Mouse (Mus musculus) adrenal gland, postnatal 14 days (tissue): ENCODE data around the gene Kcna5. TPM values are rescaled to one million over a fixed set of nuclear protein-coding genes. Genes with fewer than 3 reads are reported as not detected.

Source experiments
- DNase-seq: peaks from one replicate; pipeline ENCODE4 v3.0.0; 2021; ENCODE audit warnings: mixed read lengths
- long read RNA-seq, 2 experiments: library from polyadenylated mRNA; stranded (forward); transcript quantifications; one replicate each; pipeline ENCODE4 v2.0.0; 2021
- total RNA-seq: library from RNA; stranded (reverse); gene quantifications from 2 replicates; pipeline ENCODE4 v1.2.3, GENCODE M21; 2021

The Kcna5 gene
- total RNA-seq = 7.0 and 9.7 TPM in 2 replicates
- long read RNA-seq, experiment 1, transcript Kcna5-201 (1 exons, 2,862 nt) = major isoform, 9 of 9 reads
- long read RNA-seq, experiment 1, partial matches to known transcripts = 0 of 9 reads
- long read RNA-seq, experiment 1, other reads (novel, unspliced or antisense) = 0 of 9 reads
- long read RNA-seq, experiment 2, transcript Kcna5-201 (1 exons, 2,862 nt) = major isoform, 7 of 7 reads
- long read RNA-seq, experiment 2, partial matches to known transcripts = 0 of 7 reads
- long read RNA-seq, experiment 2, other reads (novel, unspliced or antisense) = 0 of 7 reads

- DNase-seq = peak; percentile 61
Measured at GRCm38 (mm10) chr6:126535208-126535910, at the start of gene Kcna5. TSS of gene Kcna5 (minus strand) at chr6:126535412.

- DNase-seq = peak; percentile 67
Measured at GRCm38 (mm10) chr6:126583075-126583474, 47.9 kb upstream of the Kcna5 start.

GRCm38 (mm10) chr6:126581632-126582031 lies 46.4 kb upstream of the Kcna5 start:
- DNase-seq = no peak

GRCm38 (mm10) chr6:126580571-126580970 lies 45.4 kb upstream of the Kcna5 start:
- DNase-seq = no peak

GRCm38 (mm10) chr6:126577415-126577814 lies 42.2 kb upstream of the Kcna5 start:
- no peak for DNase-seq

GRCm38 (mm10) chr6:126576566-126576965 lies 41.4 kb upstream of the Kcna5 start:
- DNase-seq = no peak

- DNase-seq = no peak
Measured at GRCm38 (mm10) chr6:126574778-126575177, 39.6 kb upstream of the Kcna5 start.

- DNase-seq = no peak
Measured at GRCm38 (mm10) chr6:126573021-126573420, 37.8 kb upstream of the Kcna5 start.

GRCm38 (mm10) chr6:126569809-126570208 lies 34.6 kb upstream of the Kcna5 start:
- peak; percentile 37 for DNase-seq

- DNase-seq = no peak
Measured at GRCm38 (mm10) chr6:126568046-126568830, 33.0 kb upstream of the Kcna5 start.

- DNase-seq = no peak
Measured at GRCm38 (mm10) chr6:126567326-126567725, 32.1 kb upstream of the Kcna5 start.

- no peak for DNase-seq
Measured at GRCm38 (mm10) chr6:126564376-126564775, 29.2 kb upstream of the Kcna5 start.

- peak; percentile 90 for DNase-seq
Measured at GRCm38 (mm10) chr6:126563898-126564297, 28.7 kb upstream of the Kcna5 start.

GRCm38 (mm10) chr6:126561702-126562101 lies 26.5 kb upstream of the Kcna5 start:
- DNase-seq = no peak

GRCm38 (mm10) chr6:126560696-126561095 lies 25.5 kb upstream of the Kcna5 start:
- no peak for DNase-seq

GRCm38 (mm10) chr6:126560036-126560435 lies 24.8 kb upstream of the Kcna5 start:
- no peak for DNase-seq

GRCm38 (mm10) chr6:126558276-126558675 lies 23.1 kb upstream of the Kcna5 start:
- DNase-seq = no peak

GRCm38 (mm10) chr6:126553812-126554211 lies 18.6 kb upstream of the Kcna5 start:
- DNase-seq = peak; percentile 52

- peak; percentile 32 for DNase-seq
Measured at GRCm38 (mm10) chr6:126551862-126552395, 16.7 kb upstream of the Kcna5 start.

GRCm38 (mm10) chr6:126544107-126545036 lies 9.2 kb upstream of the Kcna5 start:
- DNase-seq = no peak

GRCm38 (mm10) chr6:126542724-126543123 lies 7.5 kb upstream of the Kcna5 start:
- no peak for DNase-seq

- DNase-seq = no peak
Measured at GRCm38 (mm10) chr6:126537512-126537911, 2.3 kb upstream of the Kcna5 start.
